Mouse (Mus musculus) G1E (cell line): Measurements from ENCODE around the gene 4933400A11Rik.

Experiments
- CTCF ChIP-seq: IDR thresholded peaks from 2 replicates; pipeline ENCODE4 v1.5.1; 2012; ENCODE audit warnings: low read depth, low read length, inconsistent platforms, mixed read lengths
- GATA1 ChIP-seq: IDR thresholded peaks from 2 replicates; pipeline ENCODE4 v1.6.1; 2012; ENCODE audit warnings: borderline replicate concordance, low read length, inconsistent platforms, mixed read lengths
- GATA2 ChIP-seq: IDR thresholded peaks from 2 replicates; pipeline ENCODE4 v1.6.1; 2012; ENCODE audit warnings: low read depth, low read length, inconsistent platforms, borderline replicate concordance
- TAL1 ChIP-seq: conservative IDR thresholded peaks from 2 replicates; pipeline ENCODE4 v1.6.1; 2012; ENCODE audit warnings: low read depth, low read length, inconsistent platforms, mixed read lengths

- no peak for TF ChIP-seq CTCF
- TF ChIP-seq TAL1 = no peak
- TF ChIP-seq GATA1 = no peak
- no peak for TF ChIP-seq GATA2
Measured at GRCm38 (mm10) chrX:169798987-169799680, 19.7 kb upstream of the 4933400A11Rik start.
